Mouse (Mus musculus) liver, embryonic 14.5 days (tissue): Measurements from ENCODE around the gene Ccdc38.

Experiments used
- CTCF ChIP-seq: IDR thresholded peaks from 2 replicates; pipeline ENCODE4 v1.5.1; 2016; ENCODE audit warnings: antibody characterized with exemption, low read depth, control low read depth
- EP300 ChIP-seq: IDR thresholded peaks from 2 replicates; pipeline ENCODE4 v1.6.1; 2016; ENCODE audit warnings: antibody characterized with exemption, low read depth

- peak; percentile 84 for TF ChIP-seq CTCF
- no peak for TF ChIP-seq EP300
Measured at GRCm38 (mm10) chr10:93594022-93594482, 53.6 kb downstream of the Ccdc38 start.
